Mouse (Mus musculus): Measurements from ENCODE around the gene Mapk8.

Mapk8 gene

GRCm38 (mm10) chr14:33348146-33348545 is 98.8 kb downstream of the Mapk8 start:
- DNase-seq (ENCODE audit: low read depth, low spot score) = no peak

- DNase-seq (ENCODE audit: low read depth, low spot score) = no peak
Observed at GRCm38 (mm10) chr14:33347738-33348137, 99.2 kb downstream of the Mapk8 start.

- DNase-seq (ENCODE audit: low read depth, low spot score) = no peak
Observed at GRCm38 (mm10) chr14:33346546-33346945, 100.4 kb downstream of the Mapk8 start.

DNA sequence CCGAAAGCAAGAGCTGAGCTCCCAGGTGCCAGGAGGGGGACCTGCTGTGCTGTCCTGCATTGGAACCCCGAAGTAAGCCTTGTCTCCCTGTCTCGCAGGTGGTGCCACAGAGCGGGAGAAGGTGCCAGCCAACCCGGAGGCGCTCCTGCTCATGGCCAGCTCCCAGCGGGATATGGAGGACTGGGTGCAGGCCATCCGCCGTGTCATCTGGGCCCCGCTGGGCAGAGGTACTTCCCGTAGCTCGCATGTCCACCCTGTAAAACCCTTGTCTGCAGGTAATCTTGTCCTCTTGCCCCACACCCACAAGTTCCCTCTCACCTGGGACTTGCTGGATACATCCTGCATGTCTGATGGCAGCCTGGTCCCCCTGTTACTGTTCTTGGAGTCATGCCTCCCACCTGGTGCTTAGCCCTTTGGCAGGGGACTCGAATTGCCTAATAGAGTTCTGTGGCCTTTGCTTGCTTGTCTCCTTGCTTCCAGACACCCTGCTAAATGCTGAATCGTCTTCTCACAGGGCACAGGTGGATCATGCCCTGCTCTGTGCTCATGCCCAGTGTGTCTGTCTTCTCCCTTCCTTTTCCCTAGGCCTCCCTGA is 103.7 kb downstream of the Mapk8 start:
- DNase-seq (ENCODE audit: low read depth, low spot score) = no peak

GRCm38 (mm10) chr14:33338684-33339083 is 108.3 kb downstream of the Mapk8 start:
- DNase-seq (ENCODE audit: low read depth, low spot score) = no peak

- DNase-seq (ENCODE audit: low read depth, low spot score) = no peak
Observed at GRCm38 (mm10) chr14:33335733-33336132, 111.2 kb downstream of the Mapk8 start.

GRCm38 (mm10) chr14:33334402-33334801 is 112.6 kb downstream of the Mapk8 start:
- DNase-seq (ENCODE audit: low read depth, low spot score) = peak; percentile 10

GRCm38 (mm10) chr14:33333833-33334232 is 113.1 kb downstream of the Mapk8 start:
- peak; percentile 67 for DNase-seq (ENCODE audit: low read depth, low spot score)

GRCm38 (mm10) chr14:33331627-33332026 is 115.3 kb downstream of the Mapk8 start:
- DNase-seq (ENCODE audit: low read depth, low spot score) = no peak

- no peak for DNase-seq (ENCODE audit: low read depth, low spot score)
Observed at GRCm38 (mm10) chr14:33330986-33331385, 116.0 kb downstream of the Mapk8 start.

- DNase-seq (ENCODE audit: low read depth, low spot score) = no peak
Observed at GRCm38 (mm10) chr14:33329297-33329805, 117.6 kb downstream of the Mapk8 start.

DNA sequence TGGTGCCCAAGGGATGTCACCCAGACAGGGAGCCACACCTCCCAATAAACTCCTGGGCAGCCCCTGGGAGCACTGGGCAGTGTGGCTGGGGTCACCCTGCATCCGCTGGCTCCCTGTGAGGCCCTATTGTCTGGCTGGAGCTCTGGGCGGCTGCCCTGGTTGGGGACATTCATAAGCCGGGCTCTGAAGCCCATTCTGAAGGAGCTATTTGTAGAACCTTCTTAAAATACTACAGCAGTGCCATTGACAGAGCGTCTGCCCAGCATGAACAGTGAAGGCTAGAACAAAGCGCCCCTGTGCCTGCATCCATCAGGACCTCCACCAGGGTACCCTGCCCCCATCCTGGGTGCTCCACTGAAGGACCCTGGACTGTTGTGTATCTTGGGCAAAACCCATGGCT is 118.6 kb downstream of the Mapk8 start:
- no peak for DNase-seq (ENCODE audit: low read depth, low spot score)

Data from CD4-positive, CD25-positive, alpha-beta regulatory T cell, adult 2 months (primary cell).